Mouse (Mus musculus) spleen, adult 2 months (tissue): ENCODE measurements around the gene Vmn2r53. TPM values are rescaled to one million over a fixed set of nuclear protein-coding genes. Genes with fewer than 3 reads are reported as not detected.
"Not testable (repeated sequence)": the region's sequence is repeated elsewhere in the genome, so short reads cannot be mapped to it uniquely, and the experiment has no call there.

Source experiments
- DNase-seq, 2 experiments: peaks; one replicate each; pipeline versions ENCODE4 v3.0.0 to v3.0.0-alpha.2; 2012 to 2021; ENCODE audit warnings: low spot score in 2 of 2, low read depth in 1 of 2
- H3K27ac ChIP-seq: fragments of 200-500 bp; 2 replicates; pipeline ENCODE4 v1.5.1; 2012; ENCODE audit warnings: low read length, inconsistent platforms; ENCODE audit not compliant: insufficient read depth
- H3K27me3 ChIP-seq: fragments of 200-500 bp; 2 replicates; pipeline ENCODE4 v1.6.1; 2012; ENCODE audit warnings: mild to moderate bottlenecking, moderate library complexity, low read length, inconsistent platforms; ENCODE audit not compliant: control insufficient read depth, insufficient read depth
- H3K36me3 ChIP-seq: fragments of 200-500 bp; 2 replicates; pipeline ENCODE4 v1.6.1; 2012; ENCODE audit warnings: mild to moderate bottlenecking, low read length, inconsistent platforms; ENCODE audit not compliant: control insufficient read depth, insufficient read depth
- H3K4me1 ChIP-seq: fragments of 200-500 bp; 2 replicates; pipeline ENCODE4 v1.6.1; 2011; ENCODE audit warnings: inconsistent platforms; ENCODE audit not compliant: control insufficient read depth, insufficient read depth, insufficient read length
- H3K4me3 ChIP-seq: fragments of 200-500 bp; 2 replicates; pipeline ENCODE4 v1.5.1; 2011; ENCODE audit warnings: mild to moderate bottlenecking, inconsistent platforms; ENCODE audit not compliant: insufficient read depth, insufficient read length; ENCODE audit errors: extremely low read depth
- CTCF ChIP-seq: fragments of 200-500 bp; IDR thresholded peaks from 2 replicates; pipeline ENCODE4 v1.5.1; 2011; ENCODE audit warnings: mild to moderate bottlenecking, inconsistent platforms; ENCODE audit not compliant: insufficient read depth, insufficient read length, insufficient replicate concordance; ENCODE audit errors: extremely low read depth
- POLR2A ChIP-seq: fragments of 200-500 bp; IDR thresholded peaks from 2 replicates; pipeline ENCODE4 v1.6.1; 2011; ENCODE audit warnings: low read depth, low read length, inconsistent platforms
- WGBS: fragments of 180-500 bp; shearing (Covaris S2); methylation state at CpG from one replicate; pipeline ENCODE4 v1.1.7; 2018; 5-methylcytosine and 5-hydroxymethylcytosine counted together
- polyA plus RNA-seq: library from polyadenylated mRNA; depleted of rRNA; stranded (reverse); fragments of >200 nt; gene quantifications from 2 replicates; pipeline ENCODE4 v1.2.3, GENCODE M21; 2012; rRNA removed

The Vmn2r53 gene
- not detected in 2 replicates for polyA plus RNA-seq

- no peak within 1 kb of the TSS for H3K4me3 ChIP-seq
- H3K36me3 ChIP-seq = no peaks in the 10 kb centered on the region
- DNase-seq = no peak
These were observed at the start of gene Vmn2r53 for GRCm38 (mm10) chr7:12608688-12609087. Gene Vmn2r53 (minus strand): TSS chr7:12608788.

DNA sequence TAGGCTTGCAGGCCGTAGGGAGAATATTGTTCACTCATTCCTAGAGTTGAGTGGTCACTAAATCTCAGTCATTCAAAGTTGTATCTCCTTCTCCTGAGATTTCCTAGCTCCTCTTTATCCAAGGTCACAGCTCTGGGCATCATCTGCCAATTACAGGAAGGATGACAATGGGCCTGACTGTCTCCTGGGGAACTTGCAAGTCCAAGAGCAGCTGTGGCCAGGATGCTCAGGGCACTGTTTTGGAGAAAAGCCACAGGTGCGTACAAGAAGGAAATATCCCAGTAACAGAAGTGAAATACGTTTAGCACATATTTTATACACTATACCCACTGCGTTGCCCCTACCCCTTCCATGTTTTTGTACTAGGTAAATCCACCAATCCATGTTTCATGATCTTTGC, 31.6 kb upstream of the Vmn2r53 start, which contains the start of gene Vmn2r54:
Gene Vmn2r54, minus strand, starts transcription at position 101 of the 400 bp plus-strand sequence.
- 84% methylated on average over 3 of the region's 4 CpGs for WGBS
- not testable (repeated sequence) for H3K36me3 ChIP-seq, DNase-seq, H3K27me3 ChIP-seq, H3K27ac ChIP-seq, H3K4me1 ChIP-seq, H3K4me3 ChIP-seq

More at GRCm38 (mm10) chr7:12608688-12609087, at the start of gene Vmn2r53:
- TF ChIP-seq CTCF = no peak
- no peak for TF ChIP-seq POLR2A
- no peak within 1 kb of the TSS for H3K27ac ChIP-seq
- no peaks in the 10 kb centered on the region for H3K27me3 ChIP-seq
- no peaks in the 10 kb centered on the region for H3K4me1 ChIP-seq

Other genes starting within 250 kb of the Vmn2r53 start
- not detected in 2 replicates for gene Vmn1r84, start 239.5 kb downstream of the Vmn2r53 start, polyA plus RNA-seq
- 0.27 and 0.39 TPM in 2 replicates for gene Zfp551, start 186.0 kb downstream of the Vmn2r53 start, polyA plus RNA-seq
- 2.2 and 2.6 TPM in 2 replicates for gene Zfp606, start 130.5 kb downstream of the Vmn2r53 start, polyA plus RNA-seq
- gene 2900092C05Rik, start 96.3 kb downstream of the Vmn2r53 start, polyA plus RNA-seq = not detected in 2 replicates
- gene Vmn2r54, start 31.5 kb upstream of the Vmn2r53 start, polyA plus RNA-seq = not detected in 2 replicates
- gene Vmn2r55, start 76.2 kb upstream of the Vmn2r53 start, polyA plus RNA-seq = not detected in 2 replicates
- not detected in 2 replicates for gene Vmn2r56, start 126.2 kb upstream of the Vmn2r53 start, polyA plus RNA-seq
- 0.76 and 1.4 TPM in 2 replicates for gene Zscan18, start 194.8 kb upstream of the Vmn2r53 start, polyA plus RNA-seq
- gene Zfp329, start 210.1 kb upstream of the Vmn2r53 start, polyA plus RNA-seq = 0.81 and 0.92 TPM in 2 replicates
- 9.5 and 12.4 TPM in 2 replicates for gene Zfp110, start 226.0 kb upstream of the Vmn2r53 start, polyA plus RNA-seq